Mouse (Mus musculus): Measurements from ENCODE around the gene Usp19.
A peak's percentile ranks its signal among the peaks of the same experiment; 100 is the strongest.

DNA sequence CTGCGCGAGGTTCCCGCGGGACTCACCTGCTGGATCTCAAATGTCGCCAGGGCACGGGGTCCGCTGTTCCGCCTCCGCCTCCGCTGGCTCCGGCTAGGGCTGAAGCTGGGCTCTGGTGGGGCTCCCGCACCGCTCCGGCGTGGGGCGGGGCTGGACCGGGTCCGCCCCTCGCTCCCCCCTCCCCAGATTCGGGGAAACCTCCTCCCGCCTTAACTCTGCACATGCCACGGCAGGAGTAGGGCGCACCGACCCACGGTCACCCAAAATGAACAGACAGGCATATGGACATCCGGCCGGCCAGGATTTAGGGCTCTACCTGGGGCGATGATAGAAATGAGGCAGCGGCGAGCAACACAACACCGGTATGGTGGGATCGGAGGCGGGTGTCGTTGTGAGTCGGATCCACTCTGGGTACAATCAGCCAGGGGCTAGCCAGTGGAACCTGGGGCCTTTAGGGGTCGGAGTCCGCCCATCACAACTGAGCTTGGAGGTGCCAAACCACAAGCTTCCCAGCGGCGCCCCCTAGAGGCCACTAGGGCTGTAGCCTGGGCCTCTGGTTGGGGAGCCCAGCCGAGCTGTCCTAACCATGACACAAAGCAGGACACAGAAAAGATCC lies 38.0 kb upstream of the Usp19 start:
- TF ChIP-seq EP300 (IDR thresholded peaks at IDR 0.05; ENCODE audit: low read depth) (0 out of 2 replicates have a peak, but pooled peaks have one; percentile 30), CTCF (IDR thresholded peaks at IDR 0.05; ENCODE audit: low read depth) (peak; percentile 89)

Measured in heart, postnatal 0 days (tissue).